Comparison of ENCODE assay signal across 19 mouse cellular contexts in genomic region chr8:115551262-115551661, GRCm38 (mm10).
A peak's percentile ranks its signal among the peaks of the same experiment; 100 is the strongest.
DNase-seq lines count a peak whose midpoint lies in the region; ATAC-seq and TF ChIP-seq lines count a peak whose summit lies in the region.
"Had no signal": no experiment of that assay in that cellular context is flagged by ENCODE, and none has a peak within 500 bp of the region (broad histone marks: within the 10 kb centered on the region; RNA-seq: fewer than 3 reads in every experiment).

No protein-coding gene starts in this region.

- no peaks in the 10 kb centered on the region for H3K4me1 ChIP-seq in lung, adult 2 months (ENCODE audit: control insufficient read depth, insufficient read depth, low read length)
- H3K4me1 ChIP-seq in kidney, embryonic 15.5 days = peaks cover 4% of the 10 kb centered on the region
- H3K4me1 ChIP-seq in hindbrain, embryonic 13.5 days (replicated peaks) = peaks cover 8% of the 10 kb centered on the region; the same call in 1 of the 2 replicates
- H3K4me1 ChIP-seq: embryonic facial prominence, embryonic 15.5 days; heart, embryonic 13.5 days had no signal

- WGBS in lung, adult 2 months = 76% methylated on average over 5 of the region's 5 CpGs
- 54% methylated on average over 5 of the region's 5 CpGs for WGBS in kidney, embryonic 15.5 days
- 74% methylated on average over 5 of the region's 5 CpGs for WGBS in hindbrain, embryonic 13.5 days

- no peak overlapping the region for H3K27ac ChIP-seq in kidney, embryonic 15.5 days
- H3K27ac ChIP-seq in hindbrain, embryonic 13.5 days = no peak overlapping the region
- H3K27ac ChIP-seq: embryonic facial prominence, embryonic 15.5 days; forebrain, embryonic 15.5 days; heart, embryonic 13.5 days; hindbrain, embryonic 14.5 days; midbrain, embryonic 13.5 days had no signal

- ATAC-seq in kidney, embryonic 15.5 days (replicated peaks; ENCODE audit: low FRiP score) = peak; percentile 69
- no peak for ATAC-seq in hindbrain, embryonic 13.5 days (ENCODE audit: low FRiP score)
- ATAC-seq: forebrain, embryonic 15.5 days; inflammation-experienced regulatory T-cells, adult 6 months; midbrain, embryonic 13.5 days had no signal

- no peak overlapping the region for H3K9ac ChIP-seq in kidney, embryonic 15.5 days
- H3K9ac ChIP-seq in hindbrain, embryonic 13.5 days = no peak overlapping the region
- H3K9ac ChIP-seq: embryonic facial prominence, embryonic 15.5 days; forebrain, embryonic 15.5 days; heart, embryonic 13.5 days; hindbrain, embryonic 14.5 days; midbrain, embryonic 13.5 days had no signal

- H3K4me2 ChIP-seq in kidney, embryonic 15.5 days = no peak overlapping the region
- no peak overlapping the region for H3K4me2 ChIP-seq in hindbrain, embryonic 13.5 days
- H3K4me2 ChIP-seq: embryonic facial prominence, embryonic 15.5 days; forebrain, embryonic 15.5 days; heart, embryonic 13.5 days; hindbrain, embryonic 14.5 days; midbrain, embryonic 13.5 days had no signal

- H3K36me3 ChIP-seq in kidney, embryonic 15.5 days = no peaks in the 10 kb centered on the region
- H3K36me3 ChIP-seq in hindbrain, embryonic 13.5 days = no peaks in the 10 kb centered on the region
- H3K36me3 ChIP-seq: embryonic facial prominence, embryonic 15.5 days; forebrain, embryonic 15.5 days; heart, embryonic 13.5 days; midbrain, embryonic 13.5 days had no signal

- no peak for TF ChIP-seq POLR2A in lung, adult 2 months (IDR thresholded peaks at IDR 0.05; ENCODE audit: borderline replicate concordance, extremely low read depth, low read depth, low read length)

- no peak for TF ChIP-seq CTCF in lung, adult 2 months (IDR thresholded peaks at IDR 0.05; ENCODE audit: insufficient read depth, low read length)

- H3K9me3 ChIP-seq in kidney, embryonic 15.5 days (replicated peaks) = no peaks in the 10 kb centered on the region
- H3K9me3 ChIP-seq in hindbrain, embryonic 13.5 days = no peaks in the 10 kb centered on the region
- H3K9me3 ChIP-seq: embryonic facial prominence, embryonic 15.5 days; forebrain, embryonic 15.5 days; heart, embryonic 13.5 days; midbrain, embryonic 13.5 days had no signal

- peaks cover 3% of the 10 kb centered on the region; the same call in 1 of the 2 replicates for H3K27me3 ChIP-seq in kidney, embryonic 15.5 days
- no peaks in the 10 kb centered on the region for H3K27me3 ChIP-seq in hindbrain, embryonic 13.5 days
- H3K27me3 ChIP-seq: embryonic facial prominence, embryonic 15.5 days; forebrain, embryonic 15.5 days; heart, embryonic 13.5 days; midbrain, embryonic 13.5 days had no signal

- DNase-seq in lung, postnatal 4 days = peak; percentile 7 to 59
- no peak for DNase-seq in lung, adult 2 months
- DNase-seq in gonadal fat pad, adult 2 months (ENCODE audit: low read depth) = peak; percentile 42
- DNase-seq in kidney, postnatal 36 days = peak; percentile 20 to 23
- DNase-seq in layer of hippocampus, adult 9-11 months = no peak
- DNase-seq: cerebellum, adult 11 months; cerebellum, adult 9-11 months; gastrocnemius, postnatal 14 days; heart, adult 18-20 months; heart, postnatal 14 days had no signal

- H3K4me3 ChIP-seq in lung, adult 2 months (replicated peaks; ENCODE audit: extremely low read depth, low read depth, low read length) = no peak overlapping the region
- H3K4me3 ChIP-seq in kidney, embryonic 15.5 days (replicated peaks) = no peak overlapping the region
- no peak overlapping the region for H3K4me3 ChIP-seq in hindbrain, embryonic 13.5 days
- H3K4me3 ChIP-seq: embryonic facial prominence, embryonic 15.5 days; forebrain, embryonic 15.5 days; heart, embryonic 13.5 days; megakaryocyte, embryonic 14.5 days; midbrain, embryonic 13.5 days had no signal

Comparison
In these comparisons a context has a peak if more than half of its experiments do, and no peak if none do; other contexts are left out.
1. DNase-seq: peak in lung, postnatal 4 days (2 of 2), gonadal fat pad, adult 2 months (single experiment) and kidney, postnatal 36 days (2 of 2); none in lung, adult 2 months (single experiment) and layer of hippocampus, adult 9-11 months (single experiment).